Mouse (Mus musculus): ENCODE measurements around the gene Fnbp1. TPM values are rescaled to one million over a fixed set of nuclear protein-coding genes. Genes with fewer than 3 reads are reported as not detected.
"Not testable (repeated sequence)": the region's sequence is repeated elsewhere in the genome, so short reads cannot be mapped to it uniquely, and the experiment has no call there.

Gene Fnbp1
- polyA plus RNA-seq, 1 experiment from 2014 or later = 21.1 TPM

DNA sequence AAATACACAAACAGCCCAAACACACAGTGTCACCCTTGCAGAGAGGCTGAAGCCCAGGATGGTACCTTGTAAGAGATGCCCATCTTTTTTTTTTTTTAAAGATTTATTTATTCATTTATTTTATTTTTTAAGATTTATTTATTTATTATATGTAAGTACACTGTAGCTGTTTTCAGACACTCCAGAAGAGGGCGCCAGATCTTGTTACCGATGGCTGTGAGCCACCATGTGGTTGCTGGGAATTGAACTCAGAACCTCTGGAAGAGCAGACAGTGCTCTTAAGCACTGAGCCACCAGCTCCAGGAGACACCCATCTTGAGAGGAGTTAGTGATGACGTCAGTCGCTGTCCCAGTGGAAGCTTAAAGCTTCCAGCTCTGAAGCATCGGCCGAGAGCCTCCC lies 36.8 kb upstream of the Fnbp1 start:
- H3K27ac ChIP-seq (ENCODE audit: low read depth); H3K27me3 ChIP-seq (ENCODE audit: insufficient read depth, low read length); H3K9me3 ChIP-seq (ENCODE audit: low read depth, low read length); DNase-seq; H3K4me1 ChIP-seq (ENCODE audit: insufficient read depth); ATAC-seq (ENCODE audit: insufficient read depth); H3K9ac ChIP-seq; H3K4me3 ChIP-seq (ENCODE audit: low read depth, low read length); H3K4me2 ChIP-seq: not testable (repeated sequence)
- H3K36me3 ChIP-seq (ENCODE audit: insufficient read depth) = peaks cover 85% of the 10 kb centered on the region
- peak; percentile 30 for TF ChIP-seq CTCF (IDR thresholded peaks at IDR 0.05; ENCODE audit: low read depth)
- WGBS = 80% methylated on average over 6 of the region's 6 CpGs

DNA sequence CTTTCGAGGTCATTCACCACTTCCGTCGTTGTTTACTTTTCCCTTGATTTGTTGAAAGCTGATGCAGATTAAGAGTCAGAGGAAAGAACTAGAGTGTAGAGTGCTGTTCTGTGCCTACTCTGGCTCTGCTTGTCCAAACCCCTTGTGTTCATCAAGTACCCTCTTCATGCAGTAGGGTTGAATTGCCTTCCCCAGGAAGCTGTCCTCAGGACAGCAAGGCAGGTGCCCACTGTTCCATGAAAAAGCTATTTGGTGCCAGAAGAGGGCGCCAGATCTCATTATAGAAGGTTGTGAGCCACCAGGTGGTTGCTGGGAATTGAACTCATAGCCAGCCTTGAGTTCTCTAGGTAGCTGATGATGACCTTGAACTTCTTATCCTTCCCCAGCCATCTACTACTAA lies 31.5 kb upstream of the Fnbp1 start:
- TF ChIP-seq CTCF (IDR thresholded peaks at IDR 0.05; ENCODE audit: low read depth) = peak; percentile 34
- no peaks in the 10 kb centered on the region for H3K9me3 ChIP-seq (ENCODE audit: low read depth, low read length)
- H3K4me3 ChIP-seq (ENCODE audit: low read depth, low read length) = no peak overlapping the region
- H3K27me3 ChIP-seq (ENCODE audit: insufficient read depth, low read length) = no peaks in the 10 kb centered on the region
- 48% methylated on average over 4 of the region's 4 CpGs for WGBS
- H3K27ac ChIP-seq (ENCODE audit: low read depth) = no peak overlapping the region
- H3K4me2 ChIP-seq = no peak overlapping the region
- H3K4me1 ChIP-seq (ENCODE audit: insufficient read depth) = no peaks in the 10 kb centered on the region
- no peak overlapping the region for H3K9ac ChIP-seq
- ATAC-seq (ENCODE audit: insufficient read depth) (no peak), DNase-seq (peak; percentile 37)
- H3K36me3 ChIP-seq (ENCODE audit: insufficient read depth) = peaks cover 91% of the 10 kb centered on the region

DNA sequence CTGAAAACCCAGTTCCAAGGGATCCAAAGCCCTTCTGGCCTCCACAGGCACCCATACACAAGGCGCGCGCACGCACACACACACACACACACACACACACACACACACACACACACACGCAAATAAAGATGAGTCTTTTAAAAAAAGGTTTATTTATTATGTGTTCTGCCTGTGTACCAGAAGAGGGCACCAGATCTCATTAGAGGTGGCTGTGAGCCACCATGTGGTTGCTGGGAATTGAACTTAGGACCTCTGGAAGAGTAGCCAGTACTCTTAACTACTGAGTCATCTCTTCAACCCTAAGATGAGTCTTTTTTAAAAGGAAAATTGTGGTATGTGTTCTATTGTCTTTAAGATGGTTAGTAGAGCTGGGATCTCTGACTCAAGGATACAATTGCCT lies 30.7 kb upstream of the Fnbp1 start:
- no peak overlapping the region for H3K9ac ChIP-seq
- no peak overlapping the region for H3K4me3 ChIP-seq (ENCODE audit: low read depth, low read length)
- H3K27ac ChIP-seq (ENCODE audit: low read depth) = no peak overlapping the region
- no peaks in the 10 kb centered on the region for H3K4me1 ChIP-seq (ENCODE audit: insufficient read depth)
- H3K9me3 ChIP-seq (ENCODE audit: low read depth, low read length) = no peaks in the 10 kb centered on the region
- ATAC-seq (ENCODE audit: insufficient read depth) (no peak), DNase-seq (no peak)
- H3K4me2 ChIP-seq = no peak overlapping the region
- TF ChIP-seq CTCF (IDR thresholded peaks at IDR 0.05; ENCODE audit: low read depth) = peak; percentile 42; the same call in 1 of the 2 replicates
- H3K36me3 ChIP-seq (ENCODE audit: insufficient read depth) = peaks cover 91% of the 10 kb centered on the region
- H3K27me3 ChIP-seq (ENCODE audit: insufficient read depth, low read length) = no peaks in the 10 kb centered on the region
- 82% methylated on average over 5 of the region's 5 CpGs for WGBS

GRCm38 (mm10) chr2:31172001-31172400 lies 30.2 kb upstream of the Fnbp1 start:
- H3K4me3 ChIP-seq (ENCODE audit: low read depth, low read length) = no peak overlapping the region
- H3K9me3 ChIP-seq (ENCODE audit: low read depth, low read length) = no peaks in the 10 kb centered on the region
- H3K36me3 ChIP-seq (ENCODE audit: insufficient read depth) = peaks cover 88% of the 10 kb centered on the region
- H3K4me2 ChIP-seq = no peak overlapping the region
- H3K27ac ChIP-seq (ENCODE audit: low read depth) = peak overlapping the region; percentile 77
- H3K9ac ChIP-seq = no peak overlapping the region
- ATAC-seq (ENCODE audit: insufficient read depth) = no peak
- no peaks in the 10 kb centered on the region for H3K27me3 ChIP-seq (ENCODE audit: insufficient read depth, low read length)
- 77% methylated on average over 5 of the region's 5 CpGs for WGBS
- no peak for TF ChIP-seq CTCF (IDR thresholded peaks at IDR 0.05; ENCODE audit: low read depth)
- H3K4me1 ChIP-seq (ENCODE audit: insufficient read depth) = no peaks in the 10 kb centered on the region
- DNase-seq = peak; percentile 51

DNA sequence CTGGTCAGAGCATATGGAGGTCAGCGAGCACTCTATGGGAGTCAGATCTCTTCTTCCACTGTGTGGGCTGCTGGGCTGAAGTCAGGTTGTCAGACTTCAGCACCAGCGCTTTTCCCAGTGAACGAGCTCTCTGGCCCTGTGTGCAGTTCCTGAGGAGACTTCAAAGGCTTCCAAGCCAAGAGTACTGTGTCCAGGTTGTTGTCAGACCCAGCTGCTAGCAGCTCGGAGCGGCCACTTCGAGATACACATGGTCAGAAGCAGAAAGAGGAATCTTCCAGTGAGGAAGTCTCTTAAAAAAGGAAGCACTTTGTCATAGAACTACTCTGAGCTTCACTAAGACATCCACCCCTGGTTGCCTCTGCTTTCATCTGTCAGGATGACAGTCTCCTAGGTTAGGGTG lies 28.4 kb upstream of the Fnbp1 start:
- DNase-seq = no peak
- H3K9ac ChIP-seq = no peak overlapping the region
- no peak for TF ChIP-seq CTCF (IDR thresholded peaks at IDR 0.05; ENCODE audit: low read depth)
- peaks cover 71% of the 10 kb centered on the region for H3K36me3 ChIP-seq (ENCODE audit: insufficient read depth)
- 83% methylated on average over 6 of the region's 6 CpGs for WGBS
- H3K27ac ChIP-seq (ENCODE audit: low read depth) = peak overlapping the region; percentile 42; the same call in 1 of the 2 replicates
- H3K4me1 ChIP-seq (ENCODE audit: insufficient read depth) = no peaks in the 10 kb centered on the region
- no peaks in the 10 kb centered on the region for H3K27me3 ChIP-seq (ENCODE audit: insufficient read depth, low read length)
- no peak overlapping the region for H3K4me3 ChIP-seq (ENCODE audit: low read depth, low read length)
- no peak overlapping the region for H3K4me2 ChIP-seq
- no peak for ATAC-seq (ENCODE audit: insufficient read depth)
- no peaks in the 10 kb centered on the region for H3K9me3 ChIP-seq (ENCODE audit: low read depth, low read length)

DNA sequence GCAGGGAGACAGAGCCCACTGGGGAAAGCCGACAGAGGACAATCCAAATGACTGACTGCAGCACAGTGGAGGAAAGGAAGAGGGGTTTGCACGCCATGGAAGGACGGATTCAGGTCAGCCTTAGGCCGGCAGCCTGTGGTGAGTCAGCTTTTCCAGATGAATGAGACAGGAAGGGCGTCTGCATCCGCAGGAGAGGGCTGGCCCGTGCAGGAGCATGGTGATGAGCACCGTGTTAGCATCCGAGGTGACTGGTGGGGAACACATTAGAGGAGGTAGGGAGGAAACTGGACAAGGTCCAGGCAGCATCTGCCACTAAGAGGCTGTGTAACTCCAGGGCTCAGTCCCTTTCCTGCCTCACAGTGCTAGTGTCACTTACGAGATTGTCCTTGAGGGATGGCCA lies 27.2 kb upstream of the Fnbp1 start:
- Histone ChIP-seq H3K9me3 (ENCODE audit: low read depth, low read length) (no peaks in the 10 kb centered on the region), H3K4me1 (ENCODE audit: insufficient read depth) (peaks cover 5% of the 10 kb centered on the region; the same call in 1 of the 2 replicates), H3K27ac (ENCODE audit: low read depth) (no peak overlapping the region), H3K4me2 (no peak overlapping the region), H3K27me3 (ENCODE audit: insufficient read depth, low read length) (no peaks in the 10 kb centered on the region), H3K9ac (no peak overlapping the region), H3K36me3 (ENCODE audit: insufficient read depth) (peaks cover 60% of the 10 kb centered on the region), H3K4me3 (ENCODE audit: low read depth, low read length) (no peak overlapping the region)
- ATAC-seq (ENCODE audit: insufficient read depth) (peak; percentile 32; the same call in 1 of the 2 replicates), DNase-seq (peak; percentile 50)
- no peak for TF ChIP-seq CTCF (IDR thresholded peaks at IDR 0.05; ENCODE audit: low read depth)
- 80% methylated on average over 10 of the region's 10 CpGs for WGBS

GRCm38 (mm10) chr2:31167571-31167970 lies 25.8 kb upstream of the Fnbp1 start:
- not testable (repeated sequence) for ATAC-seq (ENCODE audit: insufficient read depth); H3K27ac ChIP-seq (ENCODE audit: low read depth); H3K4me1 ChIP-seq (ENCODE audit: insufficient read depth); H3K4me3 ChIP-seq (ENCODE audit: low read depth, low read length); DNase-seq; H3K27me3 ChIP-seq (ENCODE audit: insufficient read depth, low read length); H3K4me2 ChIP-seq; H3K9me3 ChIP-seq (ENCODE audit: low read depth, low read length); H3K9ac ChIP-seq
- peaks cover 52% of the 10 kb centered on the region for H3K36me3 ChIP-seq (ENCODE audit: insufficient read depth)
- WGBS = 59% methylated on average over 2 of the region's 2 CpGs

- Histone ChIP-seq H3K36me3 (ENCODE audit: insufficient read depth) (peaks cover 32% of the 10 kb centered on the region), H3K9ac (no peak overlapping the region; the same call in 1 of the 2 replicates), H3K27me3 (ENCODE audit: insufficient read depth, low read length) (no peaks in the 10 kb centered on the region), H3K4me2 (no peak overlapping the region), H3K9me3 (ENCODE audit: low read depth, low read length) (no peaks in the 10 kb centered on the region), H3K27ac (ENCODE audit: low read depth) (peak overlapping the region; percentile 82), H3K4me1 (ENCODE audit: insufficient read depth) (peaks cover 6% of the 10 kb centered on the region; the same call in 1 of the 2 replicates), H3K4me3 (ENCODE audit: low read depth, low read length) (no peak overlapping the region)
- no peak for TF ChIP-seq CTCF (IDR thresholded peaks at IDR 0.05; ENCODE audit: low read depth)
- 63% methylated on average over 4 of the region's 4 CpGs for WGBS
- DNase-seq (no peak), ATAC-seq (ENCODE audit: insufficient read depth) (no peak)
Observed at GRCm38 (mm10) chr2:31165529-31165928, 23.7 kb upstream of the Fnbp1 start.
